Mouse (Mus musculus): ENCODE data around the gene Slc38a6. TPM values are rescaled to one million over a fixed set of nuclear protein-coding genes. Genes with fewer than 3 reads are reported as not detected.

Gene Slc38a6
- polyA plus RNA-seq, 1 experiment from 2014 or later = 6.2 TPM

DNA sequence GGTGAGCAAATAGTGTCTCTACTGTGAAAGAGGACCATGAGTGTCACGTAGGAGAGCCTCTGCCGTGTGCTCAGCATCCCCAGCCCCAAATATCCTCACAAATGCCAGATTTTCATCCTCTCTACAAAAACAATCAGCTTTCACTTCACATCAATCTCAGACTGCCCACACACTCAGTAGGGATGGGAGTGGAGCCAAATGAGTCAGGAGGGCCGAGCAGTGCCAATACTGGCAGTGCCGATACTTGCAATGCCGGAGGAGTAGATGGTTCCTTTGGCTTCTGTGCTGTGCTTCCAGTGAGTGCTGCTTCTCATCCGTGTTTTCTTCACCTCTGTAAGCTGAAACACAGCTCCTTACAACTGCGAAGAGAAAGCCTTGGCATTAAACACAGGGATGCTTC is 84.6 kb downstream of the Slc38a6 start:
- H3K27me3 ChIP-seq (ENCODE audit: insufficient read depth, low read length) = no peaks in the 10 kb centered on the region
- 85% methylated on average over 7 of the region's 7 CpGs for WGBS
- peaks cover 7% of the 10 kb centered on the region; the same call in 1 of the 2 replicates for H3K4me1 ChIP-seq (replicated peaks; ENCODE audit: insufficient read depth, low read length)
- no peaks in the 10 kb centered on the region for H3K36me3 ChIP-seq (ENCODE audit: insufficient read depth, low read length)
- no peak for DNase-seq (ENCODE audit: low spot score)
- no peak for TF ChIP-seq CTCF (IDR thresholded peaks at IDR 0.05; ENCODE audit: low read depth)
- no peak overlapping the region for H3K27ac ChIP-seq
- H3K4me2 ChIP-seq (ENCODE audit: low read length) = no peak overlapping the region
- H3K4me3 ChIP-seq (replicated peaks; ENCODE audit: low read depth, low read length) = no peak overlapping the region
- no peaks in the 10 kb centered on the region for H3K9me3 ChIP-seq (replicated peaks; ENCODE audit: low read length)
- ATAC-seq (replicated peaks; ENCODE audit: low FRiP score, low read depth) = no peak
- H3K9ac ChIP-seq (ENCODE audit: low read depth, low read length) = no peak overlapping the region

DNA sequence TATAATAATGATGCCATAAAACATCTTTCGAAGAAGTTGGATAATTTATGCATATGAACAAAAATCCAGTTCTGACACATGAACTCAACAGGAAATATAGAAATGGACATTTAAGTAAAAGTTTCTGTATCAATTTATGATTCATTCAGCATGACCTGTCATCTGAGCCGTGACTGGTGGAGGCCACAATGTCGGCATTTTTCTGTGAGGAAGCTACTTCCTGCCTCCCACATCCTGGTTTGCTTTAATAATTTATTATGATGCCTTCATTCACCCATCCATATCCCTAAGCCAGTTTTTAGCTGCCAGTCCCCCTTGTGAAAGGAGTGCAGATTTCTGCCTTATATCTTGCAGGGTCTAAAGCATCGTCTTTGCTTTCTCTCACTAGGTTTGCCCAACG is 91.4 kb downstream of the Slc38a6 start:
- Histone ChIP-seq H3K27ac (no peak overlapping the region), H3K4me2 (ENCODE audit: low read length) (no peak overlapping the region), H3K9me3 (replicated peaks; ENCODE audit: low read length) (no peaks in the 10 kb centered on the region), H3K27me3 (ENCODE audit: insufficient read depth, low read length) (no peaks in the 10 kb centered on the region), H3K36me3 (ENCODE audit: insufficient read depth, low read length) (no peaks in the 10 kb centered on the region), H3K4me1 (replicated peaks; ENCODE audit: insufficient read depth, low read length) (peaks cover 6% of the 10 kb centered on the region; the same call in 1 of the 2 replicates), H3K9ac (ENCODE audit: low read depth, low read length) (no peak overlapping the region), H3K4me3 (replicated peaks; ENCODE audit: low read depth, low read length) (no peak overlapping the region)
- WGBS = 57% methylated on average over 5 of the region's 5 CpGs
- no peak for TF ChIP-seq CTCF (IDR thresholded peaks at IDR 0.05; ENCODE audit: low read depth)
- ATAC-seq (replicated peaks; ENCODE audit: low FRiP score, low read depth) (no peak), DNase-seq (ENCODE audit: low spot score) (no peak)

DNA sequence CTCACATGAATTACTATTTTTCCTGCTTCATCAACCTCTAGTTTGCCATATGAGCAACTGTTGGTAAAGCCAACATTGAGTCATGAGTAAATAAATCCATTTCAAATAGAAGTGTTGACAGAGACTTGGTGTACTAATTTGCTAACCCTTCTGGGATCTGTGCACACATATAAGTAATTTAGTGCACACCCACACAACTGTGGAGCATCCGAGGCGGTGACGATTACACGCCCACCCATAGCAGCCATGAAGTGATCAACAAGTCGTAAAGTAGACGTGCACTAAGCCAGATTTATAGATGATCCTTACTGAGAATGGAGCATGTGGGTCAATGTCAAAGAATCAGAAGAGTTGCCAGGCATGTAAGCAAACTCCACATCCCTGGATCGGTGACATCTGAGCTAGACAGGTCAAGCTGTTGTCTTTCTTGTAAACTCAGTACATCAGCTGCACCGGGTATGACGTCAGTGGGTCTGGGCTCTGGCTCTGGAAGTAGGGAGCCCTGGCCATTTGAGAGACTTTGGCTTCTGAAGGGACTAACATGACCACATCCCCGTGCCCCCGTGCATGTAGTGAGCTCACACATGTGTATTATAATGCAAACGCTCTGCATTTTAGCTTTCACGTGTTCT is 92.3 kb downstream of the Slc38a6 start:
- no peak for TF ChIP-seq CTCF (IDR thresholded peaks at IDR 0.05; ENCODE audit: low read depth)
- peaks cover 13% of the 10 kb centered on the region; the same call in 1 of the 2 replicates for H3K4me1 ChIP-seq (replicated peaks; ENCODE audit: insufficient read depth, low read length)
- H3K27ac ChIP-seq = no peak overlapping the region
- ATAC-seq (replicated peaks; ENCODE audit: low FRiP score, low read depth) (no peak), DNase-seq (ENCODE audit: low spot score) (no peak)
- H3K9me3 ChIP-seq (replicated peaks; ENCODE audit: low read length) = no peaks in the 10 kb centered on the region
- H3K27me3 ChIP-seq (ENCODE audit: insufficient read depth, low read length) = no peaks in the 10 kb centered on the region
- WGBS = 54% methylated on average over 13 of the region's 13 CpGs
- no peak overlapping the region for H3K4me2 ChIP-seq (ENCODE audit: low read length)
- no peak overlapping the region for H3K9ac ChIP-seq (ENCODE audit: low read depth, low read length)
- no peaks in the 10 kb centered on the region for H3K36me3 ChIP-seq (ENCODE audit: insufficient read depth, low read length)
- H3K4me3 ChIP-seq (replicated peaks; ENCODE audit: low read depth, low read length) = no peak overlapping the region

DNA sequence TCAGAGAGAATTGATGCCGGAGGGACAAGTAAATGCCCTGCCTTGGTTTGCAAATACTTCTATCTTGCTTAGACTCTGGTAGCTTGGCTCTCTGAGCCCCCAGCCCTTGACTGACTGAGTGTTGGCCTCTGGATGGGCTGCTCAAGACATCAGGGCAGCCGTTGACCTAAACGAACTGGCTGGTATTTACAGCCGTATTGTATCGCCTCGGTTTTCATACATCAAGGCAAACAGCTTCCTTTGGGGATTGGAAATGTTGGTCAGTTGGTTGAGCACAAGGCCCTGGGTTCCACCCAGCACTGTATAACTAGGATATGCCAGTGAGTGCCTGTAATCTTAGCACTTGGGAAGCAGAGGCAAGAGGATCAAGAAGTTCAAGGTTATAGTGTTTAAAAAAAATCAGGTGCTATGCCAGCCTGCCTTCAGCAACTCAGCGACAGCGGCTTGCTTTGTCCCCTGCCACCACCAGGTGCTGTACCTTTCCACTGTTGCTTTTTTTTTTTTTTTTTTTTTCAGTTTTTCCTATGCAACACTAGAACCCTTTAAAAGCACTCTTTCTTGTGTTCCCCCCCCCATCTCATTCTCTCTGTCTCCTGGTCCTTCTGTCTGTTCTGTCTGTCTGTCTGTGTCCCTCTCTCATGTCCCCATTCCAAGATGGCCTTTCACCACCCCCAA is 94.2 kb downstream of the Slc38a6 start:
- Histone ChIP-seq H3K4me1 (replicated peaks; ENCODE audit: insufficient read depth, low read length) (peaks cover 13% of the 10 kb centered on the region; the same call in 1 of the 2 replicates), H3K27me3 (ENCODE audit: insufficient read depth, low read length) (no peaks in the 10 kb centered on the region), H3K27ac (no peak overlapping the region), H3K4me3 (replicated peaks; ENCODE audit: low read depth, low read length) (no peak overlapping the region), H3K9ac (ENCODE audit: low read depth, low read length) (no peak overlapping the region), H3K9me3 (replicated peaks; ENCODE audit: low read length) (no peaks in the 10 kb centered on the region), H3K36me3 (ENCODE audit: insufficient read depth, low read length) (no peaks in the 10 kb centered on the region), H3K4me2 (ENCODE audit: low read length) (no peak overlapping the region)
- ATAC-seq (replicated peaks; ENCODE audit: low FRiP score, low read depth) = no peak
- DNase-seq (ENCODE audit: low spot score) = no peak
- TF ChIP-seq CTCF (IDR thresholded peaks at IDR 0.05; ENCODE audit: low read depth) = peak; percentile 35
- 73% methylated on average over 8 of the region's 8 CpGs for WGBS

DNA sequence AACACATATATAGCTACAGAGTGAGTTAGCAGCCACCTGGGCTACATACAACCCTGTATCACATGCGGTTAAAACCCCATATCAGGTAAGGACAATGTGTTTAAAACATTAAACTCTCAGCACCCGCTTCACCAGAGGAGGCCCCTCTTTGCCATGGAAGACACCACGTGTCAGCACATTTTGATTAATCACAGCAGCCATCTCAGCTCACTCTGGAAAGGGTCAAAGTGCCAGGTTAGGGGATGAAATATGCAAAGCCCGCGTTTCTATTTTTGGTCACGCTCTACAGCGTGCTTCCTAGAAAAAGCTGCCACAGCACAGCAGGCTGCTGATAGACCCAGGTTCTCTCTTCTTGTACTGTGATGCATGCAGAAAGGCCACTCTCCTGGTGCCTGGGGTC is 94.9 kb downstream of the Slc38a6 start:
- Histone ChIP-seq H3K9ac (ENCODE audit: low read depth, low read length) (no peak overlapping the region), H3K4me1 (replicated peaks; ENCODE audit: insufficient read depth, low read length) (peaks cover 13% of the 10 kb centered on the region; the same call in 1 of the 2 replicates), H3K36me3 (ENCODE audit: insufficient read depth, low read length) (no peaks in the 10 kb centered on the region), H3K9me3 (replicated peaks; ENCODE audit: low read length) (no peaks in the 10 kb centered on the region), H3K4me3 (replicated peaks; ENCODE audit: low read depth, low read length) (no peak overlapping the region), H3K27ac (0 out of 2 replicates have a peak overlapping the region, but pooled peaks have one; percentile 33), H3K27me3 (ENCODE audit: insufficient read depth, low read length) (no peaks in the 10 kb centered on the region), H3K4me2 (ENCODE audit: low read length) (no peak overlapping the region)
- peak; percentile 68 for ATAC-seq (replicated peaks; ENCODE audit: low FRiP score, low read depth)
- no peak for TF ChIP-seq CTCF (IDR thresholded peaks at IDR 0.05; ENCODE audit: low read depth)
- 49% methylated on average over 7 of the region's 7 CpGs for WGBS
- no peak for DNase-seq (ENCODE audit: low spot score)

DNA sequence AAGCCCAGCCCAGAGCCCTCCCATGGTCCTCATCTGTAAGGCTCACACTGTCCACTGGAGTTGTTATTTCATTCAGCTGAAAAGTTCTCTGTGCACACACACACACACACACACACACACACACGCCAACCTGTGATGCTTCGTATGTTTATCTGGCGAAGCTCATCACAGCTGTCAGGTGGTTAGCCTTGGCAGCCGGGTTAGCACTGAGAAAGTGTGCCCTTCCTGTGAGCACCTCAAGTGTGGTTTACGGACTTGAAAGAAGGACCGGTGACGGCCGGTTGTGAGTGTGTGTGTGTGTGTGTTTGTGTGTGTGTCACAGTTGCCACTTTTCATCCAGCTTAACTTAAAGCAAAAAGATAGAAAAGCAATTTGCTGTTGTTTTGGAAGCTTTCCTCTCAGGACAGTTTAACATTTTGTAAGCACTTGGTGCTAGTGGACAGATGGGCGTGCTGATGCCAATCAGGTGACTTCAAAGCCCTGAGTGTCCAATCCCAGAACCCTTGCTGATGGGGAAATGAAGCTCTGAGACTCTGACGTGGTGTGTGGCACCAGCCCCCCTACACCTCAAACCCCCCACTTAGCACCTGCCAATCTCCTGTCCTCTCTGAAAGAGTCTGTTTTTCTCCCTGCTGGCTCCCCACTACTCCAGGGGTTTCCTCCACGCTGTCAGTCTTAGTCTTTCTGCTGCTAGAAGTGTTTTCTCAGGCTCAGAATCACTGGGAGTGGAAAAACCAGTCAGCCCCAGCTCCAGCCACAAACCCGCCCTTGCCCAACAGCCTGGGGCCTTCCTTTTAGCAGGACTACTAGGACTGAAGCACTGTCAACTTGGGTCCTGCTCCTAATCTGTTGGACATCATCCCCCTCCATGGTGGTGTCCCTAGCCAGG is 96.0 kb downstream of the Slc38a6 start:
- no peaks in the 10 kb centered on the region for H3K27me3 ChIP-seq (ENCODE audit: insufficient read depth, low read length)
- peak overlapping the region; percentile 75 for H3K27ac ChIP-seq
- H3K9me3 ChIP-seq (replicated peaks; ENCODE audit: low read length) = no peaks in the 10 kb centered on the region
- H3K4me2 ChIP-seq (ENCODE audit: low read length) = no peak overlapping the region
- H3K36me3 ChIP-seq (ENCODE audit: insufficient read depth, low read length) = no peaks in the 10 kb centered on the region
- H3K9ac ChIP-seq (ENCODE audit: low read depth, low read length) = no peak overlapping the region
- DNase-seq (ENCODE audit: low spot score) (no peak), ATAC-seq (replicated peaks; ENCODE audit: low FRiP score, low read depth) (no peak; the same call in 1 of the 2 replicates)
- 73% methylated on average over 12 of the region's 12 CpGs for WGBS
- peaks cover 13% of the 10 kb centered on the region; the same call in 1 of the 2 replicates for H3K4me1 ChIP-seq (replicated peaks; ENCODE audit: insufficient read depth, low read length)
- no peak for TF ChIP-seq CTCF (IDR thresholded peaks at IDR 0.05; ENCODE audit: low read depth)
- no peak overlapping the region for H3K4me3 ChIP-seq (replicated peaks; ENCODE audit: low read depth, low read length)

All from kidney, postnatal 0 days (tissue).